Mouse (Mus musculus) megakaryocyte, embryonic 14.5 days (primary cell): ENCODE data around the gene Sec22c. TPM values are rescaled to one million over a fixed set of nuclear protein-coding genes. Genes with fewer than 3 reads are reported as not detected.

ENCODE experiments used
- H3K27me3 ChIP-seq: replicated peaks from 2 replicates; pipeline ENCODE3; 2012; ENCODE audit warnings: inconsistent platforms
- H3K36me3 ChIP-seq: replicated peaks from 2 replicates; pipeline ENCODE3; 2012; ENCODE audit warnings: low read length, inconsistent platforms, mixed read lengths
- H3K4me1 ChIP-seq: 2 replicates; pipeline ENCODE4 v1.6.1; 2012; ENCODE audit warnings: inconsistent platforms
- H3K4me3 ChIP-seq: replicated peaks from 2 replicates; pipeline ENCODE3; 2012; ENCODE audit warnings: moderate library complexity, mild to moderate bottlenecking, inconsistent platforms
- H3K9me3 ChIP-seq: 2 replicates; pipeline ENCODE4 v1.6.1; 2012; ENCODE audit warnings: inconsistent platforms
- FLI1 ChIP-seq: IDR thresholded peaks from 2 replicates; pipeline ENCODE4 v1.6.1; 2012; ENCODE audit warnings: low read length, inconsistent platforms, mixed read lengths
- GATA1 ChIP-seq: IDR thresholded peaks from 3 replicates; pipeline ENCODE4 v1.6.1; 2012; ENCODE audit warnings: mixed read lengths, low read length, inconsistent platforms, borderline replicate concordance
- polyA plus RNA-seq: library from polyadenylated mRNA; stranded (reverse); fragments of >175 nt; gene quantifications from 2 replicates; pipeline ENCODE4 v1.2.3, GENCODE M21; 2012; ENCODE audit warnings: low replicate concordance; ENCODE audit not compliant: insufficient read depth

Sec22c gene
- polyA plus RNA-seq, 1 experiment, result 2.4 TPM

DNA sequence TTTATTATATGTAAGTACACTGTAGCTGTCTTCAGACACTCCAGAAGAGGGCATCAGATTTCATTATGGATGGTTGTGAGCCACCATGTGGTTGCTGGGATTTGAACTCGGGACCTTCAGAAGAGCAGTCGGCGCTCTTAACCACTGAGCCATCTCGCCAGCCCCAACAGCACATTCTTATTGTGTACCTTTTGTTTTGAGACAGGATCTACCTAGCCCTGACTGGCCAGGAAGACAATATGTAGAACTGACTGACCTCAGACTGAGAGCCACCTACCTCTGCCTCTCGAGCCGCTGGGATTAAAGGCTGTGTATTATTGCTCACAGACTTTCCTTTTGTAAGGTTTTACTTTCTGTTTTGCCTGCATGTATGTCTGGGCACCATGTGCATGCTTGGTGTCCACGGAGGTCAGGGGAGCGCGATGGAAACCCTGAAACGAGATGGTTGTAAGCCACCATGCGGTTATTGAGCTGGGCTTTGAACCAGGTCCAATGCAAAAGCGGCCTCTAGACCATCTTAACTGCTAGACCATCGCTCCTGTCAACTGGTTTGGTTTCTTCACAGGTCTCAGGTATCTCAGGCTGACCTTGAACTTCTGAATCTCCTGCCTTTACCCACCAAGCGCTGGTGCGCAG is 12.9 kb upstream of the Sec22c start:
- no peaks in the 10 kb centered on the region for H3K27me3 ChIP-seq
- peaks cover 38% of the 10 kb centered on the region for H3K4me1 ChIP-seq
- TF ChIP-seq FLI1 (no peak), GATA1 (no peak)
- peak overlapping the region; percentile 100 for H3K4me3 ChIP-seq
- 0 out of 2 replicates have a peak, but pooled peaks cover 3% of the 10 kb centered on the region for H3K9me3 ChIP-seq
- H3K36me3 ChIP-seq, result peaks cover 18% of the 10 kb centered on the region

DNA sequence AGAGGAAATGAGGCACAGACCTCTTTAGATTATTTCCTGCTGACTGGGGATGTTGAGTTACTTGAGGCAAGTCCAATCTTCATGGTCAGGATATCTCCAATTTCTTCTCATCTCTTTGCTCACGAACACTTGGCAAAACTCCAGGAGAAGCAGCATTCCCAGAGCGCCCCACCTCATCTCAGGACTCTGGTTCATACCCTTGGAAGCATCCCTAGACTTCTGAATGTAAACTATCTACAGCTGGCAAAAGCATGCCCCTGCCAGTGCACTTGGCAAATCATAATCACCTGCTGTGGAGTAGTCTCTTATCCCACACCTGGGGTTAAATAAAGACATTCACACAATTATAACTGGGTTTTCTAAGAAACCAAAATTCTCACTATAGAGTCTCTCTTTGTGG is 11.8 kb upstream of the Sec22c start:
- Histone ChIP-seq H3K36me3 (peaks cover 29% of the 10 kb centered on the region), H3K9me3 (0 out of 2 replicates have a peak, but pooled peaks cover 3% of the 10 kb centered on the region), H3K27me3 (no peaks in the 10 kb centered on the region), H3K4me1 (peaks cover 40% of the 10 kb centered on the region), H3K4me3 (no peak overlapping the region)
- TF ChIP-seq FLI1 (no peak), GATA1 (no peak)

DNA sequence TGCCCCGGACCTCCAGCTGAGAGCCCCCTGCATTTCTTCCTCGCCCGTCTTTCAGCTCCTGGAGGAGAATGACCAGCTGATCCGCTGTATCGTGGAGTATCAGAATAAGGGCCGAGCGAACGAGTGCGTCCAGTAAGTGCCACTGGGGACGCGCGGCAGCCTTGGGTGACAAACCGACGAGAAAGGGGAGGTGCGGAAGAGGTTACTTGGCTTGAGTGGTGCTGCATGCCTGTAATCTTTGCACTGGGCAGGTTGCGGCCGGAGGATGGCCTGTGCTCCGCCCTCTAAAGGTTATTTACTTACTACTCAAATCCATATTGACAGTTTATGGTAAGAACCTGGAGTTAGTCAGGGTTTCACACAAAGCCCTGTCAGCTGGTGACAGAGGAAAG is 5.3 kb upstream of the Sec22c start:
- H3K4me1 ChIP-seq, result peaks cover 75% of the 10 kb centered on the region
- H3K9me3 ChIP-seq, result no peaks in the 10 kb centered on the region
- H3K36me3 ChIP-seq, result peaks cover 23% of the 10 kb centered on the region
- peak overlapping the region; percentile 96 for H3K4me3 ChIP-seq
- no peaks in the 10 kb centered on the region for H3K27me3 ChIP-seq
- TF ChIP-seq FLI1 (no peak), GATA1 (no peak)

DNA sequence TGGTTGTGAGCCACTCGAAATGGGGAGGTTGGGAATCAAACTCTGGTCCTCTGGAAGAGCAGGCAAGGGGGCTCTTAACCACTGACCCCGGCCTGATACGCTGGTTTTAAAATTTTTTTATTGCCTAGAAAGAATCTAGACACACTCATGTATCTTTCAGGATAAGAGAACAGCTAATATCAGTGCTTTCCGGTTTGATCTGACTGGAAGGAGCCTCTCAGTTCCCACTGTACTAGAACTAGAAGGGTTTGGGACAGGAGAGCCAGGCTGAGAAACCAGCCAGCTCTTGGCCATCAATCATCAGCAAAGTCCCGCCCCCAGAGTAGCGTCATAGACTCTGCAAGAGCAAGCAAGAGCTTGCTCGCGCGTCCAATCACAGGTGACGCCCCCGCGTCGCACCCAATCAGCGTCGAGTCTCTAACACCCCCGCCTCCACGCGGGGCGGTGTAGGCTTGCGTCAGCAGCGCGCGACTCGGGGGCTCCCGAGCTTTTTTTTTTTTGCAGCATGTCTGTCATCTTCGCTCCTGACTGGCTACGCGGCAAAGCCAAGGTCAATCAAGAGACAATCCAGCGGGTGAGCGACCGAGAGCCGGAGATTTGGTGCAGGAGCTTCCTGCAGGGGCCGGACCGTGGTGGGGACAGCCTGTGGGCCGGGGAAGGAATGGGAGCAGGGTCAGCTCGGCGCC is 4.8 kb upstream of the Sec22c start, which contains the start of gene Ss18l2:
TSS of gene Ss18l2 (plus strand) at position 432 of the 686 bp plus-strand sequence.
- Histone ChIP-seq H3K36me3 (peaks cover 23% of the 10 kb centered on the region), H3K4me3 (peak within 1 kb of the TSS; percentile 96), H3K9me3 (no peaks in the 10 kb centered on the region), H3K4me1 (peaks cover 76% of the 10 kb centered on the region), H3K27me3 (no peaks in the 10 kb centered on the region)
- TF ChIP-seq GATA1, result no peak
- no peak for TF ChIP-seq FLI1

DNA sequence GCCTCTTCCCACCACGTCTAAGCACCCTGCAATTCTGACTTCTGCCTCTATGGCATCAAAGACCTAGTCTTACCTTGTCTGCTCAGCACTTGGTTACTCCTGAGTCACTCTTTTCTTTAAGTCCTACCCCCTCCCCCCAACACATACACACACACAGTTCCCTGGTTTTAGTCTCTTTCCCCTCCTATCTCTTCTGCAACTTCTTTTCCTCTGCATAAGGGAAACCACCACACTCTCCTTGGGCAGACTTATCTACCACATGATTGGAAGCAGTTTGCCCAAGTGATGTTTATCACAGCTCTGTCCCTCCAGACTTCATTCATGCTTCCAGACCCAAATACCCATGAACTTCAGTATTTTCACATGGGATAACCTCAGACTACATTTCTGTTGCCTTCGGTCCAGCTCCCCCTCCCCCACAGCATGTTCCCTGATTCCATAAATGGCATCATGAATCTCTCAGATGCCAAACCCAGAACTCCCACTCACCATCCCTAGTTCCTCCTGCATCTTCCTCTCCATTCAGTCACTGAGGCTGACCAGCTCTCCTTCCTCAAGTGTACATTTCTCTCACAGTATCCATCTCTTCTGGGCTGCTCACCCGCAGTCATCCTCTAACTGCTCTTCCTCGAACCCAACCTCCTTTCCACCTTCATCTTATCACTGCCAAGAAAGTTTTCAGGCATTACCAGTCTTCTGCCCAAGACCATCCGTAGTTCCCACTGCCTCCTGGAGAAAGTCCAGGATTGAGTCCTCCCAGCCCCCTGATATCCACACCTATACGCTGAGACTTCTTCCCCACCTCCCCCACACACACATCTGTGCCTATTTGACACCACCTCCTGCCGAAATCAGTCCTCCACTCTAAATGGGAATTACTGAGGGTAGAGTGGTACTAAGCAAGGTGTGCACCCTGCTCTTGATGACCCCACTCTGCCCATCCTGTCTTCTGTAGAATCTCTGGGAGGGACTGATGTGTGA is 3.5 kb upstream of the Sec22c start:
- peaks cover 82% of the 10 kb centered on the region for H3K4me1 ChIP-seq
- TF ChIP-seq FLI1, result no peak
- no peak for TF ChIP-seq GATA1

DNA sequence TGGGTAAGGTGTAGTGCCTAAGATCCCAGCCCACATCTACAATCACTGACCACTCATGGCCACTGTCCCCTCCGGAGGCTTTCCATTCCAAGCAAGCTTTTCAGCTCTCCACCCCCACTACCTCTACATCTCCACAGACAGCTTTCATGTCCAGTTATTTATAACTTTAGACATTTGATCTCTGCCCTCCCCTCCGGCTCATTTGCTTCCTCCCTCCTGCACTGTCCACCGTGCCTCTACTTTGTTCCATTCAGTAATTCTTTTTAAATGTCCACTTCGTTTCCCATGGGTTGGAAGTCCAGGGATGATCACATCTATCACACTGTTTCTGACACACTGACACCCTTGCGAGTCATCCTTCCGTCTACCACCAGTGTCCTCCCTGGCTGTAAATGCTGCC is 2.5 kb upstream of the Sec22c start:
- TF ChIP-seq FLI1 (no peak), GATA1 (no peak)
- Histone ChIP-seq H3K4me1 (peaks cover 87% of the 10 kb centered on the region), H3K36me3 (peaks cover 12% of the 10 kb centered on the region), H3K4me3 (peak overlapping the region; percentile 89), H3K9me3 (no peaks in the 10 kb centered on the region), H3K27me3 (no peaks in the 10 kb centered on the region)

More for the DNA sequence above, 3.5 kb upstream of the Sec22c start:
- Histone ChIP-seq H3K27me3 (no peaks in the 10 kb centered on the region), H3K36me3 (peaks cover 21% of the 10 kb centered on the region), H3K9me3 (no peaks in the 10 kb centered on the region), H3K4me3 (peak overlapping the region; percentile 89)

DNA sequence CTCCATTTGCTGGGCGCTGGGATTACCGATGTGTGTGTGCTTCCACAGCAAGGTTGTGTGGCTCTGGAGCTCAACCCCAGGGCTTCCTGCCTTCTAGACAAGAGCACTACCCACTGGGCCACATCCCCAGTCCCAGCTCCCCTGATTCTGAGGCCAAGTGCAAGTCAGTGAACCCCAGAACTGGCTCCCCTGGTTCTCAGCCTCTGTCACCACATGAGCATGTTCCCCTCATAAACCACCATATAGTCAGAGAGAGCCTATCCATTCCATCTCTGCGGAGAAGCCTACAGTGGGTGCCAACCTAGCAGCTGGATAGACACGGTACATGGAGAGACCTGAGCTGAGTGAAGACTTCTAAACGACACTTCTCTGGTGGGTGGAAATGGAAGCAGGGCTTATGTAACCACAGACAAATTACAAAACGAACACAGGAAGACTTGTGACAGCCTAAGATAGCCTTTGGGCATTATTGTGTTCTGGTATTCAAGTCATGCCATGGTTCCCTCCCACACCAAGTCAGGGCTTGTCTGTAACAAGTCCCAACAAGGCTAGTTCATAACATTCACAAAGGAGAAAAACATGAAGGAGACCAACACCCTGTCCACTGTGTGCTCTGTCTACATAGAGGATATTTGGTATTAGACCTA is 862 bp upstream of the Sec22c start:
- H3K36me3 ChIP-seq, result peaks cover 4% of the 10 kb centered on the region
- H3K4me3 ChIP-seq, result peak overlapping the region; percentile 97
- H3K27me3 ChIP-seq, result no peaks in the 10 kb centered on the region
- H3K4me1 ChIP-seq, result peaks cover 84% of the 10 kb centered on the region
- H3K9me3 ChIP-seq, result no peaks in the 10 kb centered on the region
- no peak for TF ChIP-seq FLI1
- TF ChIP-seq GATA1, result no peak

DNA sequence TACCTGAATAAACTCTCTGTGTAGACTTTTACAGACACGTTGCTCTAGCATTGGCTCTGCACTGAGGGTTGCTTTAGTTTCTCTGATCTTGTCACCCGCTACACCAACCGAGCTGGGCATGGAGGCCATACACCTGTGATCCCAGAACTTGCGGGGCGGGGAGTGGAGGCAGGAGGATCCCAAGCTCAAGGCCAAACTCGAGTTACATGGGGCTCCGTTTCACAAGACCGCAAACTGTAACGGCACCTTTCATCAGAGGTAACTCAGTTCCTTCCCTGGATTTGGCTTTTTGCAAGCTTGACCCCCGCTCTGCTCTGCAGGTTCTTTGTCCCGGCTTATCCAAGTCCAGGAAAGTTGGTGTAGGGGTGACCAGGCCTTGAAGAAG is 1.0 kb downstream of the Sec22c start:
- Histone ChIP-seq H3K4me3 (peak overlapping the region; percentile 97), H3K9me3 (no peaks in the 10 kb centered on the region), H3K36me3 (peaks cover 18% of the 10 kb centered on the region), H3K4me1 (peaks cover 71% of the 10 kb centered on the region), H3K27me3 (no peaks in the 10 kb centered on the region)
- TF ChIP-seq FLI1, result no peak
- TF ChIP-seq GATA1, result no peak
